Mouse (Mus musculus) kidney, embryonic 14.5 days (tissue): ENCODE data around the gene Gm10638. TPM values are rescaled to one million over a fixed set of nuclear protein-coding genes. Genes with fewer than 3 reads are reported as not detected.

Experiments
- ATAC-seq: fragments of 200-750 bp; cut with Nextera tagmentation; 2 replicates; pipeline ENCODE4 v1.8.0; 2017; ENCODE audit warnings: moderate number of reproducible peaks, mild to moderate bottlenecking, moderate TSS enrichment, moderate library complexity; ENCODE audit not compliant: low FRiP score, low TSS enrichment
- H3K27ac ChIP-seq: fragments of 300-500 bp; sonication (generic); 2 replicates; pipeline ENCODE4 v1.5.1; 2014; ENCODE audit warnings: low read depth, mild to moderate bottlenecking, low read length, moderate library complexity, mixed read lengths
- H3K27me3 ChIP-seq: fragments of 300-500 bp; sonication (generic); 2 replicates; pipeline ENCODE4 v1.6.1; 2014; ENCODE audit warnings: mild to moderate bottlenecking, low read length; ENCODE audit not compliant: control insufficient read depth, insufficient read depth
- H3K36me3 ChIP-seq: fragments of 300-500 bp; sonication (generic); 2 replicates; pipeline ENCODE4 v1.6.1; 2014; ENCODE audit warnings: low read length, mixed read lengths; ENCODE audit not compliant: control insufficient read depth, insufficient read depth
- H3K4me1 ChIP-seq: fragments of 300-500 bp; sonication (generic); 2 replicates; pipeline ENCODE4 v1.6.1; 2014; ENCODE audit warnings: low read length, mixed read lengths; ENCODE audit not compliant: control insufficient read depth, insufficient read depth
- H3K4me2 ChIP-seq: fragments of 300-500 bp; sonication (generic); replicated peaks from 2 replicates; pipeline ENCODE4 v1.6.1; 2014; ENCODE audit warnings: low read depth, mild to moderate bottlenecking, low read length
- H3K4me3 ChIP-seq: fragments of 300-500 bp; sonication (generic); 2 replicates; pipeline ENCODE4 v1.5.1; 2014; ENCODE audit warnings: mild to moderate bottlenecking, low read length
- H3K9ac ChIP-seq: fragments of 300-500 bp; sonication (generic); 2 replicates; pipeline ENCODE4 v1.6.1; 2014; ENCODE audit warnings: low read depth, mild to moderate bottlenecking, low read length, moderate library complexity
- H3K9me3 ChIP-seq: fragments of 300-500 bp; sonication (generic); 2 replicates; pipeline ENCODE4 v1.6.1; 2016; ENCODE audit warnings: low read length; ENCODE audit not compliant: control insufficient read depth
- WGBS: fragments of 180-500 bp; shearing (Covaris S2); extraction: QIAGEN DNeasy Blood & Tissue Kit; methylation state at CpG from one replicate; pipeline ENCODE4 v1.1.7; 2014; 5-methylcytosine and 5-hydroxymethylcytosine counted together
- polyA plus RNA-seq: library from polyadenylated mRNA; unstranded; fragments of >200 nt; fragmentation: Nextera tagmentation; extraction: Ambion mirVana; gene quantifications from 2 replicates; pipeline ENCODE4 v1.2.1, GENCODE M21; 2014

Gene Gm10638
- polyA plus RNA-seq, 1 experiment from 2014 or later: 6.7 TPM

DNA sequence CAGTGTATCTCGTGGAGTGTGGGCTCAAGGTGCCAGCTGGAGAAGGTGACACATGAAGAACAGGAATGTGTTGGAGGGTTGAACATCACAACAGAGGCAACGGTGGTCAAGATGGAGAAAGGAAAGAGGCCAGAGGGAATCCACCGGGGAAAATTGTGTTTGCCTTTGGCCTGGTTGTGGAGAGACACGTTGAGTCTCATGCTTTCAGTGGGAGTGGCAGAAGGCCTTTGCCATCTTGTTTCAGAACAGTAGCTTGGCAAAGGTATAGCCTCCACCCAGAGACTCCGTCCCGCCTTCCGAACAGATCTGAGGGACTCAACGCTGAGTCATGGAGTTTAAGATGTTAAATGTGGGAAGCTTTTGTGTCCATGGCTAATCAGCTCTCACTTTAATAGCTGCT is 20.2 kb downstream of the Gm10638 start:
- WGBS: 92% methylated on average over 8 of the region's 8 CpGs
- Histone ChIP-seq H3K27ac (no peak overlapping the region), H3K4me1 (no peaks in the 10 kb centered on the region), H3K27me3 (no peaks in the 10 kb centered on the region), H3K9me3 (no peaks in the 10 kb centered on the region), H3K4me3 (no peak overlapping the region), H3K9ac (no peak overlapping the region), H3K4me2 (no peak overlapping the region), H3K36me3 (no peaks in the 10 kb centered on the region)
- no peak for ATAC-seq

DNA sequence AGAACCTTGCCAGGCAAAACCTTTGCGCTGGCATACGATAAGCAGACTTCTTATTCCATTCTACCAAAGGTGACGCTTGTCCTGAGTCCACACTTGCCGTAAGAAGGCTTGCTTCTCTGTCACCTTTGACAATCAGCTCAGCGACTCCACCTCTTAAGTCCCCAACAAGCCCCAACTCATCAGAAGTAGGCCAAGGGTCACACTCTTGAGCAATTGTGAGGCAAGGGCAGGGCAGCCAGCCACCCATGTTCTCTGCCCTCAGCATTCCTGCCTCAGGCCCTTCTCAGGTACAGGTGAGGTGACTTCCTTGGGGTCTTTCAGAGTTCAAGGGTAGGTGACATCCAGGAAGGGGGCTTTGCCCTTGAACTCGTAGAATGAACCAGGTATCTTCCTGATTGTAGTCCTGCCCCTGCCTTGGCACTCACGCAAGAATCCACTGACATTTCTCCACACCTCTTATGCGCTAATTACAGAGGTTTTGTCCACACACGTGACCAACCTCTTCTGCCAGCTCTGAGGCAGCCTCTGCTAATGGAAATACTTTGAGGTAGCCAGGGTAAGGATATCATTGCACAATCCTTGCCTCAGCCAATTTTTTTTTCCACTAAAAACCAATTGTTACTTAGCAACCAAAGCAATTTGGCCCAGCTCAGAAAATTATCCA is 21.2 kb downstream of the Gm10638 start:
- no peaks in the 10 kb centered on the region for H3K27me3 ChIP-seq
- 85% methylated on average over 9 of the region's 9 CpGs for WGBS
- H3K4me1 ChIP-seq: no peaks in the 10 kb centered on the region
- H3K4me3 ChIP-seq: no peak overlapping the region
- no peak overlapping the region for H3K4me2 ChIP-seq
- no peak overlapping the region for H3K9ac ChIP-seq
- ATAC-seq: no peak
- H3K27ac ChIP-seq: no peak overlapping the region
- no peaks in the 10 kb centered on the region for H3K9me3 ChIP-seq
- H3K36me3 ChIP-seq: no peaks in the 10 kb centered on the region

DNA sequence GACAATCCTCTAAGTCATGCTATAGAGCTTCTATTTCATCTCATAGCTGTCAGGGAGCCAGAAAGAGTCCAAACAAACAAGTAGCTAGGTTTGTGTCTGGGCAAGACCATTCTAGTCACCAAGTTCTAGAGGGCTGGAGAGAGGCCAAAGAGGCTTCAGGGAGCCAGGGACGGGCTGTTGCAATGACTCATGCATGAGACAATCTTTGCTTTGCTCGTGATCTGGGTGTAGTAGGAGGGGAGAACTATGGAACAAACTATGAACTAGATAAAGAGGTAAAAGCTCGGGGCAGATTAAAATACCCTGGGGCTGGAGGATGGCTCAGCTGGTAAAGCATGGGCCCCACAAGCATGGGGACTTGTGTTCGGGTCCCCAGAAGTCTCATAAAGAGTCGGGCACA is 23.0 kb downstream of the Gm10638 start:
- Histone ChIP-seq H3K36me3 (no peaks in the 10 kb centered on the region), H3K9ac (no peak overlapping the region), H3K27ac (no peak overlapping the region), H3K9me3 (no peaks in the 10 kb centered on the region), H3K27me3 (no peaks in the 10 kb centered on the region), H3K4me2 (no peak overlapping the region), H3K4me1 (no peaks in the 10 kb centered on the region), H3K4me3 (no peak overlapping the region)
- ATAC-seq: no peak
- 72% methylated on average over 5 of the region's 5 CpGs for WGBS

DNA sequence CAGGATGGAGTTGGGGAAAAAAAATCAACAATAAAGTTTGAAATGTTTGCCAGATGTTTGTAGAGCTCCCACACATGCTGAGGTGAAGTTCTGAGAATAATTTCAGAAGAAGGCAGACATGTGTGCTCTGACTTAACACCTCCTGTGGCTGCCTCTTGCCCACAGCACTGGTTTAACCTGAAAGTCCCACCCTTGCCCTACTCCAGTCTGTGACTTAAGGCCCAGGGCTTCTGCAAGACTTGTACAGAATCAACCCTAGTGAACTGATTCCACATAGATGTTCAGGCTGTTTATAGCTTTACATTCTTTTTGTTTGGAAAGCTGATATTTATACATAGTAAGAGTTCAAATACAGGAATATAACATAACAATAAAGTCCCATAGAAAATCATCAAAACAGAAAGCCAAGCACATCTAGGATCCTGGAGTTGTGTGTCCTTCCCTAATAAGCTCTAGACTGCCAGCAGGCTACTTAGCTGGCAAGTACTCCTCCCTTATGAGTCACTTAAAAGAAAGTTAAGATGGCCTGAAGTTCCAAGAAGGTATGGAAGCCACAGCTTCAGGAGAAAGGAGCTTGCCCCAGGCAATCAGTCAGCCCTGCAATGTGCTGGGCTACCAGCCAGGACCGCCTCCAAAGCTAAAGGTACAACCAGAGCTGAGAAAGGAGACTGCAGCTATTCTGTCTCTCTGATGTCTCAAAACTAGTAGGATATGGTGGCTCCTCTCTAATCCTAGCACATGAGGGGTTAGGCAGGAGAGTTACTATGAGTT is 24.6 kb downstream of the Gm10638 start:
- no peak overlapping the region for H3K4me2 ChIP-seq
- H3K27ac ChIP-seq: no peak overlapping the region
- H3K4me3 ChIP-seq: no peak overlapping the region
- no peaks in the 10 kb centered on the region for H3K9me3 ChIP-seq
- WGBS: 84% methylated on average over 1 of the region's 1 CpGs
- H3K27me3 ChIP-seq: no peaks in the 10 kb centered on the region
- no peak for ATAC-seq
- H3K4me1 ChIP-seq: no peaks in the 10 kb centered on the region
- no peaks in the 10 kb centered on the region for H3K36me3 ChIP-seq
- H3K9ac ChIP-seq: no peak overlapping the region

DNA sequence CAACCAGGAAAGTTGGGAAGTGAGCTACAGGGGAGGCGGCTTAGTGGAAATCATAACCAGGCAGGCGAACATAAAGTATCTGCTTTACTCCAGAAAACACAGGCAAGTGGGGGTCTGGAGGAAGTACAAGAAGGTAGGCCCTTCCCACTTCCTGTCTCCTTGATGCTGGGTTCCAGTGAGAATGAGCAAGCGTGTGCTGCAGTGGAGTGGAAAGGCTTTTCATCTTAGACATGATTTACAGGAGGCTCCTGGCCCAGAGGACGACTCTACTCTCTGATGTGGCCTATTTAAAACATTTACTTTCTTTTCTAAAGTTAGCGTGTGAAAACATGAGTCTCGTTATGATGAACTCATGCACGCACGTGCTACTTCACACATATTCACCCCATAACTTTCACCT is 33.7 kb downstream of the Gm10638 start:
- 49% methylated on average over 8 of the region's 8 CpGs for WGBS
- no peak for ATAC-seq
- H3K4me1 ChIP-seq: no peaks in the 10 kb centered on the region
- no peaks in the 10 kb centered on the region for H3K36me3 ChIP-seq
- no peaks in the 10 kb centered on the region for H3K27me3 ChIP-seq
- no peak overlapping the region for H3K4me3 ChIP-seq
- H3K9me3 ChIP-seq: no peaks in the 10 kb centered on the region
- no peak overlapping the region for H3K4me2 ChIP-seq
- H3K27ac ChIP-seq: peak overlapping the region; percentile 9; the same call in 1 of the 2 replicates
- no peak overlapping the region for H3K9ac ChIP-seq

DNA sequence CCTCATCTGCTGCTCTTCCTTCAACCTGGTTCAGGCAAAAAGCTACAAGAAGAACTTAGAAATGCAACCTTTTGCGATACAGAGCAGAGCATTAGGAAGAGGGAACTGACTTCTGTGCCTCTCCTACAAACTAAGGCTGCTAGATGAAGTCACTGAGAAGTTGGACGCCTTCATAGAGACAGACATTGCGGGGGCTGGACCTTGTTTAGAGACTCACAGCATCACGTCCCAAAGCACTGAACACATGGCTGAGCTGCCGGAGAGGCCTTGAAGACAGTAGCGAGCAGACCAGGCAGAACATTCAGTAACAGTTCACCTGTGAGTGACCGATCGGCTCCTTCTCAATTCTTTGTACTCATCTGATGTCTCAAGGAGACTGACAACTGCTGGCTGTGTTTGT is 35.6 kb downstream of the Gm10638 start:
- WGBS: 87% methylated on average over 8 of the region's 8 CpGs
- no peak overlapping the region for H3K4me3 ChIP-seq
- H3K36me3 ChIP-seq: no peaks in the 10 kb centered on the region
- no peak overlapping the region for H3K4me2 ChIP-seq
- H3K9ac ChIP-seq: no peak overlapping the region
- no peak for ATAC-seq
- H3K9me3 ChIP-seq: no peaks in the 10 kb centered on the region
- no peaks in the 10 kb centered on the region for H3K4me1 ChIP-seq
- H3K27me3 ChIP-seq: no peaks in the 10 kb centered on the region
- H3K27ac ChIP-seq: no peak overlapping the region

DNA sequence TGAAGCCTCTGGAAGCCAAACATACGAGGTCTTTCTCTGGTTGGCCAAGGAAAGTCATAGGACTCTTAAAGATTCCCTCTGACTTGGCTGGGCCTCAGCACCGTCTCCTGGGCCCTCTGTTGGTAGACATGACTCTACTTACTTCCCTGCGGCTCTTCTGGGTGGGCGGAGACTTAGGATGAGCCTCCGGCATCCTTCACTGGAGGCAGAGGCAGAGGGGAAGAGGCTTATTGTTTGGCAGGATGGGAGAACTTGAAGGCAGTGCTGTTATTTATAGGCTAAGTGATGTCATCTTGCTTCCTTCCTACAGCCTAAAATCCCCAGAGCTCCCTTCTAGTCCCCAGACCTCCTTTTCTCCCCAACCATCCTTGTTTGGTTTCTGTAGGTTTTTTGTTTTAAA is 41.0 kb downstream of the Gm10638 start:
- no peak overlapping the region for H3K27ac ChIP-seq
- H3K9ac ChIP-seq: no peak overlapping the region
- WGBS: 50% methylated on average over 5 of the region's 5 CpGs
- H3K36me3 ChIP-seq: no peaks in the 10 kb centered on the region
- no peaks in the 10 kb centered on the region for H3K9me3 ChIP-seq
- no peak overlapping the region for H3K4me2 ChIP-seq
- H3K27me3 ChIP-seq: no peaks in the 10 kb centered on the region
- ATAC-seq: no peak
- peaks cover 14% of the 10 kb centered on the region for H3K4me1 ChIP-seq
- no peak overlapping the region for H3K4me3 ChIP-seq

DNA sequence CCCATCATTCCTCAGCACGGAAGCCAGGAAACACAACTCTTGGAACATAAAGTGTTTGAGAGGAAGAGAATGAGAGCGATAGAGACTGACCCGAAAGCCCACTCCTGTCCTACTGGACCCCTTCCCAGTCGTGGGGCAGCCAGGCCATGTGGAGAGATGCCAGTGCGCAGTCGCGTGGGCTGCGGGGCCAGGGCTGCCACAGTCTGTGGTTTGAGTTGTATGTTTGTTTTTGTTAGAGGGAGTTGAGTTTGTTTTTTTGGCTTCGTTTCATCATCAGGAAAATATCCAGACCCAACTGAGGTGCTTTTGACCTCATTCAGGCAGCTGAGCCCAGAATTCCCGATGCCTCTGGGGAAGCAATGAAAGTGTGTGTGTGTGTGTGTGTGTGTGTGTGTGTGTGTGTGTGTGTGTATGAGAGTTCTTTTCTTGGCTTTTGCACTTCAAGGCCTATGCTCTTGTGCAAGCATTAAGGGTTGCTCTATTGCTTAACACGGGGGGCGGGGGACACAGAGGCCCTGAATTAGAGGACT is 42.5 kb downstream of the Gm10638 start:
- Histone ChIP-seq H3K9me3 (no peaks in the 10 kb centered on the region), H3K27me3 (no peaks in the 10 kb centered on the region), H3K9ac (no peak overlapping the region), H3K27ac (peak overlapping the region; percentile 67; the same call in 1 of the 2 replicates), H3K4me3 (no peak overlapping the region), H3K4me1 (peaks cover 14% of the 10 kb centered on the region), H3K4me2 (peak overlapping the region; percentile 19; the same call in 1 of the 2 replicates), H3K36me3 (no peaks in the 10 kb centered on the region)
- WGBS: 36% methylated on average over 12 of the region's 12 CpGs
- ATAC-seq: peak; percentile 56

DNA sequence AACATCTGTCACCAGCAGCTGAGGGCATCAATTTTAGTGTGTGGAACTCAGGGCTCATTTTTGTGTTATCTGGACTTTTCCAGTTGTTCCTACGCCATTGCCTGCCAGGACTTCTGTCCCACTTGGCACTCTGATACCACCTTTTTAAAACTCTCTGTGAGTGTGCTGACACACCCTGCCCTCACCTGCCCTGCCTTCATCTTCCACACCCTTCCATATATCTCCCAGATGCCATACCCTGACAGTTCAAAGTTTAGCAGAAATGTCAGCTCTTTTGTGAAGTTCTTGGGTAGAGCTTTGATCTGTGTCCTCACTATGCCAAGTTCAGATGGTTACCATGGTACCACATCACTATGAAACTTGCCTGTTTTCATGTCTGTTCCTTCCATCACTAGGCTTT is 44.1 kb downstream of the Gm10638 start:
- 83% methylated on average over 1 of the region's 1 CpGs for WGBS
- Histone ChIP-seq H3K4me2 (no peak overlapping the region), H3K9ac (no peak overlapping the region), H3K27me3 (no peaks in the 10 kb centered on the region), H3K9me3 (no peaks in the 10 kb centered on the region), H3K36me3 (no peaks in the 10 kb centered on the region), H3K4me3 (no peak overlapping the region), H3K4me1 (peaks cover 14% of the 10 kb centered on the region), H3K27ac (no peak overlapping the region)
- ATAC-seq: no peak
